Mouse (Mus musculus): ENCODE results near the gene Gtpbp3. TPM values are rescaled to one million over a fixed set of nuclear protein-coding genes. Genes with fewer than 3 reads are reported as not detected.

Gtpbp3 gene
- polyA plus RNA-seq, 1 experiment from 2014 or later: 8.4 TPM

Other genes starting within 250 kb of the Gtpbp3 start
- gene Myo9b, start 215.4 kb upstream of the Gtpbp3 start, polyA plus RNA-seq (2014; fragmentation: Nextera tagmentation; extraction: Ambion mirVana): 14.6 and 23.7 TPM in 2 replicates
- gene Haus8, start 215.2 kb upstream of the Gtpbp3 start, polyA plus RNA-seq (2014; fragmentation: Nextera tagmentation; extraction: Ambion mirVana): 53.3 and 55.5 TPM in 2 replicates
- gene Use1, start 121.3 kb upstream of the Gtpbp3 start, polyA plus RNA-seq (2014; fragmentation: Nextera tagmentation; extraction: Ambion mirVana): 112 and 115 TPM in 2 replicates
- gene Ocel1, start 116.8 kb upstream of the Gtpbp3 start, polyA plus RNA-seq (2014; fragmentation: Nextera tagmentation; extraction: Ambion mirVana): 4.6 and 5.2 TPM in 2 replicates
- gene Nr2f6, start 106.1 kb upstream of the Gtpbp3 start, polyA plus RNA-seq (2014; fragmentation: Nextera tagmentation; extraction: Ambion mirVana): 134 and 149 TPM in 2 replicates
- gene Ushbp1, start 92.3 kb upstream of the Gtpbp3 start, polyA plus RNA-seq (2014; fragmentation: Nextera tagmentation; extraction: Ambion mirVana): 10.4 and 12.3 TPM in 2 replicates
- 107 and 125 TPM in 2 replicates for gene Babam1, start 91.2 kb upstream of the Gtpbp3 start, polyA plus RNA-seq (2014; fragmentation: Nextera tagmentation; extraction: Ambion mirVana)
- gene Ankle1, start 82.1 kb upstream of the Gtpbp3 start, polyA plus RNA-seq (2014; fragmentation: Nextera tagmentation; extraction: Ambion mirVana): 28.5 and 38.2 TPM in 2 replicates
- 26.5 and 32.5 TPM in 2 replicates for gene Abhd8, start 24.4 kb upstream of the Gtpbp3 start, polyA plus RNA-seq (2014; fragmentation: Nextera tagmentation; extraction: Ambion mirVana)
- gene Mrpl34, start 23.1 kb upstream of the Gtpbp3 start, polyA plus RNA-seq (2014; fragmentation: Nextera tagmentation; extraction: Ambion mirVana): 178 and 192 TPM in 2 replicates
- gene Dda1, start 18.9 kb upstream of the Gtpbp3 start, polyA plus RNA-seq (2014; fragmentation: Nextera tagmentation; extraction: Ambion mirVana): 106 and 113 TPM in 2 replicates
- gene Ano8, start 2.1 kb upstream of the Gtpbp3 start, polyA plus RNA-seq (2014; fragmentation: Nextera tagmentation; extraction: Ambion mirVana): 2.9 and 3.4 TPM in 2 replicates
- 117 and 123 TPM in 2 replicates for gene Plvap, start 23.6 kb downstream of the Gtpbp3 start, polyA plus RNA-seq (2014; fragmentation: Nextera tagmentation; extraction: Ambion mirVana)
- 0.27 and 0.34 TPM in 2 replicates for gene Ccdc194, start 37.6 kb downstream of the Gtpbp3 start, polyA plus RNA-seq (2014; fragmentation: Nextera tagmentation; extraction: Ambion mirVana)
- 8.6 and 17.1 TPM in 2 replicates for gene Bst2, start 49.4 kb downstream of the Gtpbp3 start, polyA plus RNA-seq (2014; fragmentation: Nextera tagmentation; extraction: Ambion mirVana)
- gene Mvb12a, start 54.8 kb downstream of the Gtpbp3 start, polyA plus RNA-seq (2014; fragmentation: Nextera tagmentation; extraction: Ambion mirVana): 98.7 and 111 TPM in 2 replicates
- gene Tmem221, start 70.8 kb downstream of the Gtpbp3 start, polyA plus RNA-seq (2014; fragmentation: Nextera tagmentation; extraction: Ambion mirVana): 8.2 and 11.2 TPM in 2 replicates
- gene Nxnl1, start 78.5 kb downstream of the Gtpbp3 start, polyA plus RNA-seq (2014; fragmentation: Nextera tagmentation; extraction: Ambion mirVana): 0.16 and 0.27 TPM in 2 replicates
- 26.5 and 30.9 TPM in 2 replicates for gene Slc27a1, start 80.8 kb downstream of the Gtpbp3 start, polyA plus RNA-seq (2014; fragmentation: Nextera tagmentation; extraction: Ambion mirVana)
- 283 and 289 TPM in 2 replicates for gene Pgls, start 104.1 kb downstream of the Gtpbp3 start, polyA plus RNA-seq (2014; fragmentation: Nextera tagmentation; extraction: Ambion mirVana)
- gene Fam129c, start 109.5 kb downstream of the Gtpbp3 start, polyA plus RNA-seq (2014; fragmentation: Nextera tagmentation; extraction: Ambion mirVana): 2.7 and 3.4 TPM in 2 replicates
- 61.4 and 76.8 TPM in 2 replicates for gene Colgalt1, start 122.9 kb downstream of the Gtpbp3 start, polyA plus RNA-seq (2014; fragmentation: Nextera tagmentation; extraction: Ambion mirVana)
- 0.50 and 0.53 TPM in 2 replicates for gene Unc13a, start 183.7 kb downstream of the Gtpbp3 start, polyA plus RNA-seq (2014; fragmentation: Nextera tagmentation; extraction: Ambion mirVana)
- gene Jak3, start 188.2 kb downstream of the Gtpbp3 start, polyA plus RNA-seq (2014; fragmentation: Nextera tagmentation; extraction: Ambion mirVana): 3.0 and 5.2 TPM in 2 replicates
- gene Insl3, start 201.1 kb downstream of the Gtpbp3 start, polyA plus RNA-seq (2014; fragmentation: Nextera tagmentation; extraction: Ambion mirVana): 1.2 TPM in 1 of 2 replicates, not detected in the other
- 1.1 and 1.6 TPM in 2 replicates for gene B3gnt3, start 213.7 kb downstream of the Gtpbp3 start, polyA plus RNA-seq (2014; fragmentation: Nextera tagmentation; extraction: Ambion mirVana)
- gene Fcho1, start 237.6 kb downstream of the Gtpbp3 start, polyA plus RNA-seq (2014; fragmentation: Nextera tagmentation; extraction: Ambion mirVana): 5.5 and 6.5 TPM in 2 replicates